Mouse (Mus musculus): Measurements from ENCODE around the gene Olfr1245.
"Not testable (repeated sequence)": the region's sequence is repeated elsewhere in the genome, so short reads cannot be mapped to it uniquely, and the experiment has no call there.

The Olfr1245 gene

GRCm38 (mm10) chr2:89578347-89578746 lies at the start of gene Olfr1245:
Gene Olfr1245 (minus strand): TSS chr2:89578447.
- no peak for DNase-seq (ENCODE audit: low spot score)

GRCm38 (mm10) chr2:89618145-89618544 lies 39.9 kb upstream of the Olfr1245 start, which contains the start of gene Olfr1248:
Gene Olfr1248 (minus strand): TSS chr2:89618245.
- DNase-seq (ENCODE audit: low spot score): not testable (repeated sequence)

- no peak for DNase-seq (ENCODE audit: low spot score)
Measured at GRCm38 (mm10) chr2:89614030-89614429, 35.8 kb upstream of the Olfr1245 start, which contains the start of gene Olfr1247. Gene Olfr1247 (minus strand): TSS chr2:89614130.

- no peak for DNase-seq (ENCODE audit: low spot score)
Measured at GRCm38 (mm10) chr2:89593057-89593456, 14.8 kb upstream of the Olfr1245 start, which contains the start of gene Olfr1246. Gene Olfr1246 (minus strand): TSS chr2:89593157.

GRCm38 (mm10) chr2:89562706-89563105 lies 15.5 kb downstream of the Olfr1245 start:
- DNase-seq (ENCODE audit: low spot score): not testable (repeated sequence)

GRCm38 (mm10) chr2:89544516-89544915 lies 33.7 kb downstream of the Olfr1245 start:
- DNase-seq (ENCODE audit: low spot score): no peak

- no peak for DNase-seq (ENCODE audit: low spot score)
Measured at GRCm38 (mm10) chr2:89539923-89540322, 38.3 kb downstream of the Olfr1245 start.

- no peak for DNase-seq (ENCODE audit: low spot score)
Measured at GRCm38 (mm10) chr2:89531387-89531786, 46.9 kb downstream of the Olfr1245 start, which contains the start of gene Olfr1243. Gene Olfr1243 (minus strand): TSS chr2:89531487.

Measured in spleen, adult 12 weeks (tissue).